Mouse (Mus musculus) stomach, postnatal 0 days (tissue): ENCODE measurements around the gene Rsph1.

ENCODE experiments used
- CTCF ChIP-seq: IDR thresholded peaks from 2 replicates; pipeline ENCODE4 v1.5.1; 2016; ENCODE audit warnings: antibody characterized with exemption, low read depth, mild to moderate bottlenecking, moderate library complexity
- EP300 ChIP-seq: optimal IDR thresholded peaks from 2 replicates; pipeline ENCODE3; 2016; ENCODE audit warnings: antibody characterized with exemption

DNA sequence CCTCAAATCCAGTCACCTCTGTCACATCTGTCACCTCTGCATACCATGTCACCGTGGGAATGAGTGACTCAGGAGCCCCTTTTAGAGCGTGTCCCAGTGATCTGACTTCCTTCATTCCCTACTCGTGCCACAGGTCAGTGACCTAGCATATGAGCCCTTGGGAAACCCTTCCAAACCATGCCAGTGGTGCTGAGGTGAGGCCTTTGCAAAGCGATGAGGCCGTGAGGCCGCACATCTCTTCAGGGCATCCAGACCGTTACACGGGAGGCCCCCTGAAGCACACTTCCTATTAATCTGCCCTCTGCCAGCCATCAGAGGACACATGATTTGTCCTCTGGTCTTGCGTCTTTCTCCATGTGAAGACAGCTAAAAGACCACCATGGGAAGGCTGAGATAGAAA lies 2.4 kb upstream of the Rsph1 start:
- TF ChIP-seq CTCF (no peak), EP300 (no peak)
